ENCODE assay signal across 14 mouse cellular contexts in genomic region chr10:66839058-66839457, GRCm38 (mm10).
A peak's percentile ranks its signal among the peaks of the same experiment; 100 is the strongest.
DNase-seq lines count a peak whose midpoint lies in the region; ATAC-seq and TF ChIP-seq lines count a peak whose summit lies in the region.
"Had no signal": no experiment of that assay in that cellular context is flagged by ENCODE, and none has a peak within 500 bp of the region (broad histone marks: within the 10 kb centered on the region; RNA-seq: fewer than 3 reads in every experiment).

No protein-coding gene starts in this region.

- no peaks in the 10 kb centered on the region for H3K27me3 ChIP-seq in heart, embryonic 10.5 days (ENCODE audit: insufficient read depth, poor library complexity, severe bottlenecking)
- no peaks in the 10 kb centered on the region for H3K27me3 ChIP-seq in lung, embryonic 14.5 days (ENCODE audit: insufficient read depth, low read length)
- H3K27me3 ChIP-seq: stomach, embryonic 15.5 days had no signal

- H3K9me3 ChIP-seq in heart, embryonic 10.5 days, result no peaks in the 10 kb centered on the region
- H3K9me3 ChIP-seq in lung, embryonic 14.5 days (ENCODE audit: low read depth, low read length), result no peaks in the 10 kb centered on the region
- H3K9me3 ChIP-seq: stomach, embryonic 15.5 days had no signal

- no peaks in the 10 kb centered on the region for H3K36me3 ChIP-seq in heart, embryonic 10.5 days
- no peaks in the 10 kb centered on the region for H3K36me3 ChIP-seq in lung, embryonic 14.5 days (ENCODE audit: insufficient read depth)
- H3K36me3 ChIP-seq: stomach, embryonic 15.5 days had no signal

- no peaks in the 10 kb centered on the region for H3K4me1 ChIP-seq in heart, embryonic 10.5 days
- no peaks in the 10 kb centered on the region for H3K4me1 ChIP-seq in lung, embryonic 14.5 days (ENCODE audit: insufficient read depth)
- H3K4me1 ChIP-seq: megakaryocyte, embryonic 14.5 days; stomach, embryonic 15.5 days had no signal

- no peak for TF ChIP-seq CTCF in lung, embryonic 14.5 days (IDR thresholded peaks at IDR 0.05; ENCODE audit: low read depth)

- no peak overlapping the region for H3K27ac ChIP-seq in heart, embryonic 10.5 days
- H3K27ac ChIP-seq in lung, embryonic 14.5 days (ENCODE audit: low read depth), result no peak overlapping the region
- H3K27ac ChIP-seq: stomach, embryonic 15.5 days had no signal

- 42% methylated on average over 9 of the region's 9 CpGs for WGBS in heart, embryonic 10.5 days
- 32% methylated on average over 9 of the region's 9 CpGs for WGBS in lung, embryonic 14.5 days

- H3K4me3 ChIP-seq in heart, embryonic 10.5 days, result no peak overlapping the region
- no peak overlapping the region for H3K4me3 ChIP-seq in lung, embryonic 14.5 days (ENCODE audit: low read depth, low read length)
- H3K4me3 ChIP-seq: megakaryocyte, embryonic 14.5 days; myocyte; stomach, embryonic 15.5 days had no signal

- H3K4me2 ChIP-seq in lung, embryonic 14.5 days, result no peak overlapping the region
- H3K4me2 ChIP-seq: stomach, embryonic 15.5 days had no signal

- peak; percentile 91 for DNase-seq in heart, adult 11 months
- no peak for DNase-seq in heart, embryonic 10.5 days (ENCODE audit: low spot score)
- peak; percentile 31 for DNase-seq in lung, embryonic 14.5 days
- no peak for DNase-seq in lung, adult 18-20 months
- DNase-seq in gastrocnemius, postnatal 10 days, result peak; percentile 17
- peak; percentile 61 for DNase-seq in skeletal muscle tissue, adult 2 months (ENCODE audit: low read depth, low spot score)
- DNase-seq in cerebellum, adult 9-10 months, result no peak
- DNase-seq in cerebellum, adult 11-12 months, result no peak
- DNase-seq: adrenal gland, adult 8-10 months; lung, adult 2 months; right cerebral cortex, postnatal 4 days had no signal

- no peak for ATAC-seq in lung, embryonic 14.5 days (ENCODE audit: insufficient read depth)

- H3K9ac ChIP-seq in lung, embryonic 14.5 days, result no peak overlapping the region
- H3K9ac ChIP-seq: stomach, embryonic 15.5 days had no signal

Comparison
In these comparisons a context has a peak if more than half of its experiments do, and no peak if none do; other contexts are left out.
1. DNase-seq: peak in heart, adult 11 months (single experiment), lung, embryonic 14.5 days (single experiment), gastrocnemius, postnatal 10 days (single experiment) and skeletal muscle tissue, adult 2 months (single experiment); none in heart, embryonic 10.5 days (single experiment), lung, adult 18-20 months (0 of 2), cerebellum, adult 9-10 months (single experiment) and cerebellum, adult 11-12 months (single experiment).